Mouse (Mus musculus) CH12.LX (cell line): Measurements from ENCODE around the gene Ppfia3.

Experiments
- CTCF ChIP-seq, 2 experiments: IDR thresholded peaks in 1 of 2; conservative IDR thresholded peaks in 1 of 2; 2 replicates each; pipeline ENCODE4 v1.5.1; 2011 to 2012; ENCODE audit warnings: low read depth in 2 of 2, low read length in 2 of 2, improper control_type of control experiment in 1 of 2, inconsistent platforms in 1 of 2, mild to moderate bottlenecking in 1 of 2, moderate library complexity in 1 of 2
- MAZ ChIP-seq: IDR thresholded peaks from 2 replicates; pipeline ENCODE4 v1.6.1; 2012; ENCODE audit warnings: low read depth, mild to moderate bottlenecking, inconsistent platforms, low read length, improper control_type of control experiment, moderate library complexity
- POLR2A ChIP-seq: IDR thresholded peaks from 2 replicates; pipeline ENCODE4 v1.6.1; 2011; ENCODE audit warnings: low read depth, mild to moderate bottlenecking, improper control_type of control experiment, low read length
- RCOR1 ChIP-seq: conservative IDR thresholded peaks from 2 replicates; pipeline ENCODE4 v1.6.1; 2012; ENCODE audit warnings: low read depth, mild to moderate bottlenecking, inconsistent platforms, low read length, improper control_type of control experiment
- SMC3 ChIP-seq: IDR thresholded peaks from 2 replicates; pipeline ENCODE4 v1.6.1; 2011; ENCODE audit warnings: low read depth, low read length, improper control_type of control experiment
- UBTF ChIP-seq: IDR thresholded peaks from 2 replicates; pipeline ENCODE4 v1.6.1; 2012; ENCODE audit warnings: low read depth, mild to moderate bottlenecking, inconsistent platforms, low read length, improper control_type of control experiment, moderate library complexity
- USF2 ChIP-seq: conservative IDR thresholded peaks from 2 replicates; pipeline ENCODE4 v1.6.1; 2011; ENCODE audit warnings: low read depth, low read length, improper control_type of control experiment

DNA sequence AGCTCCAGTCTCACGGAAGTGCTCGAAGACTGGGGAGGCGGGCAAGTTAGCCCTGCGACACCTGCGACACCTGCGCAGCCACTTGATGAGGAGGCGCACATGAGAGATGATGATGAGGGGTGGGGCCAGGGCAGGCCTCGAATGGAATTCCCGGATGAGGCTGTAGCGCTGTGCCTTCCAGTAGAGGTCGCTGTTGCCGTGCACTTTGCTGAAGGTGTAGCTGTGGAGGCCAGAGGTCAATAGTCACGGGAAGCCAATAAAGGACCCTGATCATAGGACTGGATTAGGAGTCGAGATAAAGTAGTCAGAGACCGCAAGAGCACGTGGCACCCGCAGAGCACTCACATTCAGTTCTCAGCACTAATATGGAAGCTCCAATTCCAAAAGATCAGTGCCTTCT, 61.5 kb downstream of the Ppfia3 start:
- TF ChIP-seq POLR2A (no peak), UBTF (no peak), MAZ (no peak), CTCF (conservative IDR thresholded peaks at IDR 0.05 in 1 of 2, IDR thresholded peaks at IDR 0.05 in 1 of 2; ENCODE audit: low read depth in 2 of 2, low read length in 2 of 2) (peak; percentile 50 to 79), USF2 (no peak), SMC3 (peak; percentile 60), RCOR1 (no peak)
